Mouse (Mus musculus) erythroblast, adult 5-6 weeks (primary cell): Measurements from ENCODE around the gene Cdh15. TPM values are rescaled to one million over a fixed set of nuclear protein-coding genes. Genes with fewer than 3 reads are reported as not detected.

Experiments
- total RNA-seq, 2 experiments: library from RNA; stranded (forward) in 1 of 2; stranded (reverse) in 1 of 2; fragments of 150-400 nt in 1 of 2; fragments of 200-764, 138-1000 nt in 1 of 2; gene quantifications; 2 replicates each; pipeline versions ENCODE4 v1.2.3 to v1.2.4; 2015 to 2017; ENCODE audit warnings: low replicate concordance in 2 of 2

The Cdh15 gene
- total RNA-seq, 2 experiments from 2014 or later, result not detected

Other genes with a start within 250 kb of the Cdh15 start
- gene Galns, start 236.5 kb upstream of the Cdh15 start, total RNA-seq (2015; ENCODE audit: low replicate concordance), result 8.6 and 23.2 TPM in 2 replicates
- 8.6 and 15.5 TPM in 2 replicates for gene Galns, start 236.5 kb upstream of the Cdh15 start, total RNA-seq (2017; ENCODE audit: low replicate concordance)
- 17.7 and 26.8 TPM in 2 replicates for gene Trappc2l, start 236.3 kb upstream of the Cdh15 start, total RNA-seq (2015; ENCODE audit: low replicate concordance)
- gene Trappc2l, start 236.3 kb upstream of the Cdh15 start, total RNA-seq (2017; ENCODE audit: low replicate concordance), result 9.1 and 10.2 TPM in 2 replicates
- not detected in 2 replicates for gene Pabpn1l, start 225.2 kb upstream of the Cdh15 start, total RNA-seq (2015; ENCODE audit: low replicate concordance)
- gene Pabpn1l, start 225.2 kb upstream of the Cdh15 start, total RNA-seq (2017; ENCODE audit: low replicate concordance), result not detected in 2 replicates
- 10.9 and 13.1 TPM in 2 replicates for gene Cbfa2t3, start 148.9 kb upstream of the Cdh15 start, total RNA-seq (2015; ENCODE audit: low replicate concordance)
- gene Cbfa2t3, start 148.9 kb upstream of the Cdh15 start, total RNA-seq (2017; ENCODE audit: low replicate concordance), result 10.9 and 13.8 TPM in 2 replicates
- gene Acsf3, start 72.5 kb upstream of the Cdh15 start, total RNA-seq (2015; ENCODE audit: low replicate concordance), result 3.3 TPM in 1 of 2 replicates, not detected in the other
- 1.7 and 5.2 TPM in 2 replicates for gene Acsf3, start 72.5 kb upstream of the Cdh15 start, total RNA-seq (2017; ENCODE audit: low replicate concordance)
- gene Ankrd11, start 194.3 kb downstream of the Cdh15 start, total RNA-seq (2015; ENCODE audit: low replicate concordance), result 39.3 and 53.4 TPM in 2 replicates
- 78.6 and 121 TPM in 2 replicates for gene Ankrd11, start 194.3 kb downstream of the Cdh15 start, total RNA-seq (2017; ENCODE audit: low replicate concordance)
- 10.6 and 14.4 TPM in 2 replicates for gene Spg7, start 215.0 kb downstream of the Cdh15 start, total RNA-seq (2015; ENCODE audit: low replicate concordance)
- gene Spg7, start 215.0 kb downstream of the Cdh15 start, total RNA-seq (2017; ENCODE audit: low replicate concordance), result 15.2 and 37.6 TPM in 2 replicates